In genomic region chr16:36918505-36918904, GRCm38 (mm10) we compare ENCODE assay signal across 18 mouse cellular contexts. TPM values are rescaled to one million over a fixed set of nuclear protein-coding genes. Genes with fewer than 3 reads are reported as not detected.
"Had no signal": no experiment of that assay in that cellular context is flagged by ENCODE, and none has a peak within 500 bp of the region (broad histone marks: within the 10 kb centered on the region; RNA-seq: fewer than 3 reads in every experiment).

No protein-coding gene starts in this region.

- H3K4me3 ChIP-seq: lung, embryonic 15.5 days; megakaryocyte, embryonic 14.5 days; midbrain, embryonic 13.5 days; midbrain, embryonic 15.5 days; neural tube, embryonic 12.5 days had no signal

- H3K4me1 ChIP-seq: lung, embryonic 15.5 days; midbrain, embryonic 13.5 days; midbrain, embryonic 15.5 days; neural tube, embryonic 12.5 days had no signal

- H3K9me3 ChIP-seq: lung, embryonic 15.5 days; megakaryocyte, embryonic 14.5 days; midbrain, embryonic 13.5 days; midbrain, embryonic 15.5 days; neural tube, embryonic 12.5 days had no signal

- H3K27ac ChIP-seq: lung, embryonic 15.5 days; macrophage; midbrain, embryonic 13.5 days; midbrain, embryonic 15.5 days; neural tube, embryonic 12.5 days had no signal

- H3K9ac ChIP-seq: liver, postnatal 0 days; lung, embryonic 15.5 days; midbrain, embryonic 13.5 days; midbrain, embryonic 15.5 days; neural tube, embryonic 12.5 days had no signal

- ATAC-seq: liver, postnatal 0 days; lung, postnatal 0 days; midbrain, embryonic 13.5 days; midbrain, embryonic 15.5 days had no signal

- H3K27me3 ChIP-seq: lung, embryonic 15.5 days; megakaryocyte, embryonic 14.5 days; midbrain, embryonic 13.5 days; midbrain, embryonic 15.5 days; neural tube, embryonic 12.5 days had no signal

- DNase-seq: liver, postnatal 0 days; lung, adult 2 months; lung, postnatal 14 days; lung, postnatal 36 days; right cerebral cortex, adult 18-20 months; right cerebral cortex, postnatal 25 days; right cerebral cortex, postnatal 4 days; spleen, adult 18-20 months; thymus, adult 18-20 months; thymus, postnatal 14 days; thymus, postnatal 36 days had no signal

RNA-seq across cellular contexts. Expression of gene Eaf2, which starts 43.7 kb away (rescaled TPM):
- polyA plus RNA-seq: macrophage had no signal
